Mouse (Mus musculus) erythroblast, embryonic 14.5 days (primary cell): ENCODE data around the gene Kctd11.

Source experiments
- GATA1 ChIP-seq: IDR thresholded peaks from 2 replicates; pipeline ENCODE4 v1.6.1; 2012; ENCODE audit warnings: low read length, inconsistent platforms, mixed read lengths
- TAL1 ChIP-seq: IDR thresholded peaks from 3 replicates; pipeline ENCODE4 v1.6.1; 2012; ENCODE audit warnings: low read length, inconsistent platforms, mixed read lengths

- TF ChIP-seq GATA1 (no peak), TAL1 (no peak)
Observed at GRCm38 (mm10) chr11:69846738-69847688, 34.2 kb downstream of the Kctd11 start.
